Mouse (Mus musculus): ENCODE data around the gene Pmis2. TPM values are rescaled to one million over a fixed set of nuclear protein-coding genes. Genes with fewer than 3 reads are reported as not detected.
A peak's percentile ranks its signal among the peaks of the same experiment; 100 is the strongest.

Pmis2 gene
- total RNA-seq (2014; rRNA removed) (not detected in 2 replicates), polyA plus RNA-seq (2015; fragmentation: Nextera tagmentation; extraction: Ambion mirVana) (not detected in 2 replicates)

GRCm38 (mm10) chr7:30671480-30671879, at the start of gene Pmis2:
Pmis2 (minus strand) TSS chr7:30671605.
- Histone ChIP-seq H3K27ac (no peak within 1 kb of the TSS), H3K27me3 (ENCODE audit: insufficient read depth, low read length) (no peaks in the 10 kb centered on the region; the same call in 1 of the 2 replicates), H3K36me3 (ENCODE audit: insufficient read depth, low read length) (no peaks in the 10 kb centered on the region), H3K9ac (replicated peaks; ENCODE audit: low read length) (no peak within 1 kb of the TSS), H3K4me3 (ENCODE audit: low read length) (no peak within 1 kb of the TSS), H3K9me3 (ENCODE audit: low read length) (no peaks in the 10 kb centered on the region), H3K4me1 (ENCODE audit: insufficient read depth, low read length) (no peaks in the 10 kb centered on the region), H3K4me2 (ENCODE audit: low read depth, low read length) (no peak within 1 kb of the TSS)
- ATAC-seq (no peak), DNase-seq (ENCODE audit: low spot score) (no peak)
- 70% methylated on average over 9 of the region's 9 CpGs for WGBS
- no peak for TF ChIP-seq CTCF (IDR thresholded peaks at IDR 0.05; ENCODE audit: low read depth)

DNA sequence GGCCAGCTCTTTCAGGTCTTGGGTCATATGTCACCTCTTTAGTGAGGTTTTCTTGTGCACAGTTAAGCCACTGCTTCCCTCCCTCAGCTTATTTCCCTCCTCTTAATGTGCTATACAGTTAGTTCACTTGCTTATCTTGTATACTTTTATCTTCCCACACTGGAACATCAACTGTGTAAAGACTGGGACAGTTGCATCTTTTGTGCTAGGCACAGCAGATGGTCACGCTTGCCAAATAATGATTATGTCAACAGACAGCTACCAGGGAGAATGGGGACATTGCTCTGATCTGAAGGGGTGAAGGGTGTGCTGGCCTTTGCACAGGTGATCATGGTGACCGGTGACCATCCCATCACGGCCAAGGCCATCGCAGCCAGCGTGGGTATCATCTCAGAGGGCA, 48.3 kb upstream of the Pmis2 start:
- peaks cover 12% of the 10 kb centered on the region; the same call in 1 of the 2 replicates for H3K4me1 ChIP-seq (ENCODE audit: insufficient read depth, low read length)
- no peaks in the 10 kb centered on the region for H3K36me3 ChIP-seq (ENCODE audit: insufficient read depth, low read length)
- no peaks in the 10 kb centered on the region for H3K27me3 ChIP-seq (ENCODE audit: insufficient read depth, low read length)
- no peak overlapping the region for H3K9ac ChIP-seq (replicated peaks; ENCODE audit: low read length)
- H3K4me2 ChIP-seq (ENCODE audit: low read depth, low read length) = no peak overlapping the region
- TF ChIP-seq CTCF (IDR thresholded peaks at IDR 0.05; ENCODE audit: low read depth) = no peak
- ATAC-seq = no peak
- no peak for DNase-seq (ENCODE audit: low spot score)
- no peak overlapping the region for H3K27ac ChIP-seq
- H3K9me3 ChIP-seq (ENCODE audit: low read length) = no peaks in the 10 kb centered on the region
- H3K4me3 ChIP-seq (ENCODE audit: low read length) = no peak overlapping the region
- 92% methylated on average over 5 of the region's 5 CpGs for WGBS

DNA sequence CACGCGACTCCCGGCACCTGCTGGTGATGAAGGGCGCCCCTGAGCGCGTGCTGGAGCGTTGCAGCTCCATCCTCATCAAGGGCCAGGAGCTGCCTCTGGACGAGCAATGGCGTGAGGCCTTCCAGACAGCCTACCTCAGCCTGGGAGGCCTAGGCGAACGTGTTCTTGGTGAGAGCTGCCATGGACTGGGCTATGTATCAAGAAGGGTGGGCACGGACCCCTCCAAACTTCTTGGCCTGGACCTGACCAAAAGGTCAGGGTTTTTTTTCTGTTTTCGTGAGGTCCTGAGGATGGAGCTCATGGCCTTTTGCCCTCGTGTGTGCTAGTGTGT, 46.3 kb upstream of the Pmis2 start:
- H3K27ac ChIP-seq = no peak overlapping the region
- H3K36me3 ChIP-seq (ENCODE audit: insufficient read depth, low read length) = no peaks in the 10 kb centered on the region
- ATAC-seq (no peak), DNase-seq (ENCODE audit: low spot score) (no peak)
- H3K9me3 ChIP-seq (ENCODE audit: low read length) = no peaks in the 10 kb centered on the region
- H3K4me2 ChIP-seq (ENCODE audit: low read depth, low read length) = peak overlapping the region; percentile 63
- peaks cover 12% of the 10 kb centered on the region; the same call in 1 of the 2 replicates for H3K4me1 ChIP-seq (ENCODE audit: insufficient read depth, low read length)
- H3K27me3 ChIP-seq (ENCODE audit: insufficient read depth, low read length) = no peaks in the 10 kb centered on the region
- H3K9ac ChIP-seq (replicated peaks; ENCODE audit: low read length) = 0 out of 2 replicates have a peak overlapping the region, but pooled peaks have one; percentile 24
- 7% methylated on average over 14 of the region's 14 CpGs for WGBS
- TF ChIP-seq CTCF (IDR thresholded peaks at IDR 0.05; ENCODE audit: low read depth) = peak; percentile 32; the same call in 1 of the 2 replicates
- peak overlapping the region; percentile 34 for H3K4me3 ChIP-seq (ENCODE audit: low read length)

DNA sequence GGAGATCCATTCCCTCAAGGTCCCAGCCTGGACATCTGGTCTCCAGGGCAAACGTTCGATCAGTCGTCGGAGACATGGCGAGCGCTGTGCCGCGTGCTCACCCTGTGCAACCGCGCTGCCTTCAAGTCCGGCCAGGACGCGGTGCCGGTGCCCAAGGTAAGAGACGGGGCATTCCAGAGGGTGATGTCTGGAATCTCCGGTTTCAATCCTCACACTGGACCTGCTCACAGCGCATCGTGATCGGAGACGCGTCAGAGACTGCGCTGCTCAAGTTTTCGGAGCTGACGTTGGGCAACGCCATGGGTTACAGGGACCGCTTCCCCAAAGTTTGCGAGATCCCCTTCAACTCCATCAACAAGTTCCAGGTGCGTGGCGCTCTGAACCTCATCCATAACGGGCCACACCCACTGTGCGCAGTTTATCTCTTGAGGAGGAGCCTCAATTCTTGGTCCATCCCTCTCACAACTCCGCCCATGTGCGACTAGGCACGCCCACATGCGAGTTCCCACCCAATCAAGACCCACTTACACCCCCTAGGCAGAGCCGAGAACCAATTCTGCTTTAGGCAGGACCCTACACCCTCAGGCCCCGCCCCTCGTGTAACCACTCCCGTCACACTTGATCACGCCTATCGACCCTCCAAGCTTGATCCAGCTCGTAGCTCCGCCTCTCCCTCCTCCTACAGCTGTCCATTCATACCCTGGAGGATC, 45.8 kb upstream of the Pmis2 start:
- H3K9me3 ChIP-seq (ENCODE audit: low read length) = no peaks in the 10 kb centered on the region
- peaks cover 12% of the 10 kb centered on the region; the same call in 1 of the 2 replicates for H3K4me1 ChIP-seq (ENCODE audit: insufficient read depth, low read length)
- 2% methylated on average over 43 of the region's 43 CpGs for WGBS
- 0 out of 2 replicates have a peak overlapping the region, but pooled peaks have one; percentile 24 for H3K9ac ChIP-seq (replicated peaks; ENCODE audit: low read length)
- ATAC-seq (peak; percentile 96), DNase-seq (ENCODE audit: low spot score) (peak; percentile 86)
- peak overlapping the region; percentile 34 for H3K4me3 ChIP-seq (ENCODE audit: low read length)
- peak overlapping the region; percentile 63 for H3K4me2 ChIP-seq (ENCODE audit: low read depth, low read length)
- H3K27ac ChIP-seq = no peak overlapping the region
- H3K36me3 ChIP-seq (ENCODE audit: insufficient read depth, low read length) = no peaks in the 10 kb centered on the region
- TF ChIP-seq CTCF (IDR thresholded peaks at IDR 0.05; ENCODE audit: low read depth) = no peak
- H3K27me3 ChIP-seq (ENCODE audit: insufficient read depth, low read length) = no peaks in the 10 kb centered on the region

DNA sequence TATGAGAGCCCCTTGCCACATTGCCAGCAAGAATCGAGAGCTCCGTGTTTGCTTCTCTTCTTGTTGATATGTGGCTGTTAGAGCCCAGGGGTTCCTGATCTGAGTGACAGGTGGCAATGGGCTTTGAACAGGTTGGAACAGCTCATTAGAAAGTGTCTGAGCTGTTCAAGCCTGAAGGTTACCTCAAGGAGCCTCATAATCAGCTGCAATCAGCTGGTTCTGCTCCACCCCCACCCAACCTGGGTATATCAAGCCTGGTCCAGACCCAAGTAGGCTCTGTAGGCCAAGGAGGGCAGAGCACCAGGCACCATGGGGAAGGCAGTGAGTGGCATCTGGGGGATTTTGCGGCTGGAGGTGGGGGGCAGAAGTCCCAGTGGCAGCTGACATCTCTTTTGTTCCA, 40.5 kb upstream of the Pmis2 start, which contains the start of gene Atp4a:
Gene Atp4a (plus strand): TSS at position 268 of the 400 bp plus-strand sequence.
- WGBS = 86% methylated on average over 3 of the region's 3 CpGs
- Histone ChIP-seq H3K36me3 (ENCODE audit: insufficient read depth, low read length) (no peaks in the 10 kb centered on the region), H3K27me3 (ENCODE audit: insufficient read depth, low read length) (no peaks in the 10 kb centered on the region), H3K9ac (replicated peaks; ENCODE audit: low read length) (no peak within 1 kb of the TSS), H3K4me3 (ENCODE audit: low read length) (no peak within 1 kb of the TSS), H3K4me2 (ENCODE audit: low read depth, low read length) (no peak within 1 kb of the TSS), H3K4me1 (ENCODE audit: insufficient read depth, low read length) (0 out of 2 replicates have a peak, but pooled peaks cover 2% of the 10 kb centered on the region), H3K9me3 (ENCODE audit: low read length) (no peaks in the 10 kb centered on the region), H3K27ac (no peak within 1 kb of the TSS)
- ATAC-seq (no peak), DNase-seq (ENCODE audit: low spot score) (no peak)
- TF ChIP-seq CTCF (IDR thresholded peaks at IDR 0.05; ENCODE audit: low read depth) = no peak

DNA sequence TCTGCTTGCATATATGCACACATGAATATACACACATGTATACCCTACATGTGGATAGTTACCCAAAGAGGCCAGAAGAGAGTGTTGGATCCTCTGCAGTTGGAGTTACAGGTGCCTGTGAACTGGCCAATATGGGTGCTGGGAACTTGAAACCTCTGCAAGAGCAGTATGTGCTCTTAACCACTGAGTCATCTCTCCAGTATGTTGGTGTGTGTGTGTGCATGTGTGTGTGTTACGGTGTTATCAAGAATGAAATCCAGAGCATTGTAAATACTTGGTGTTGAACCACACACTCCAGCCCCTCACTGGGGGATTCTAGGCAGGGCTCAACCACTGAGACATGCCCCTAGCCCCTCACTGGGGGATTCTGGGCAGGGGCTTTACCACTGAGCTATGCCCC, 36.0 kb upstream of the Pmis2 start:
- WGBS = 80% methylated on average over 1 of the region's 1 CpGs
- Histone ChIP-seq H3K27me3 (ENCODE audit: insufficient read depth, low read length) (no peaks in the 10 kb centered on the region), H3K9ac (replicated peaks; ENCODE audit: low read length) (no peak overlapping the region), H3K9me3 (ENCODE audit: low read length) (no peaks in the 10 kb centered on the region), H3K4me2 (ENCODE audit: low read depth, low read length) (no peak overlapping the region), H3K27ac (no peak overlapping the region), H3K4me3 (ENCODE audit: low read length) (no peak overlapping the region), H3K36me3 (ENCODE audit: insufficient read depth, low read length) (no peaks in the 10 kb centered on the region), H3K4me1 (ENCODE audit: insufficient read depth, low read length) (no peaks in the 10 kb centered on the region)
- no peak for TF ChIP-seq CTCF (IDR thresholded peaks at IDR 0.05; ENCODE audit: low read depth)
- no peak for DNase-seq (ENCODE audit: low spot score)
- ATAC-seq = no peak
